8 mouse cellular contexts compared by ENCODE assay signal in the genomic region with DNA sequence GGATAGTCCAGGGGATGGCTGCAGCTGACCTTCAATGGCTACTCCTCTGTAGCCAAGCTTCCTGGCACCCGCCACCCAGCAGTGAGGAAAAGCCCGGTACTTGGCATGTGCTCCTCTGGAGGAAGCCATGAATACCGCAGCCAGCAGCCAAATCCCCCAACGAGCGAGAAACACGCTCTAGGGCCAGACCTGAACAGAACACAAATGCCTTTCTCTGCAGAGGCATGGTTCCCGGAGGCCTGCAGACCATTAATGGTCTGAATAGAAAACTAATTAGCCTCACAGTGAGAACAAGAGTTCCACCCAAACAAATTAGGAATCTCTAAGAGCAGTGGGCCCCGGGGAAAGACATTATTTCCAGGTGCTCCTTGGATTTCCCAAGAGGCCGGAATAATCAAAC. TPM values are rescaled to one million over a fixed set of nuclear protein-coding genes. Genes with fewer than 3 reads are reported as not detected.
DNase-seq lines count a peak whose midpoint lies in the region; ATAC-seq and TF ChIP-seq lines count a peak whose summit lies in the region.

No protein-coding gene starts in this region.

- TF ChIP-seq EP300 in heart, adult 2 months (IDR thresholded peaks at IDR 0.05; ENCODE audit: insufficient read depth, low read depth, low read length) = no peak
- TF ChIP-seq EP300 in liver, postnatal 0 days (IDR thresholded peaks at IDR 0.05; ENCODE audit: low read depth) = no peak

- peak; percentile 82 for ATAC-seq in midbrain, embryonic 16.5 days
- no peak for ATAC-seq in liver, postnatal 0 days
- ATAC-seq in megakaryocyte progenitor cell, adult 5-6 weeks (replicated peaks; ENCODE audit: poor library complexity) = no peak

- H3K27ac ChIP-seq in heart, adult 2 months = peak overlapping the region; percentile 18; the same call in 1 of the 2 replicates
- H3K27ac ChIP-seq in heart, embryonic 10.5 days = no peak overlapping the region
- peak overlapping the region; percentile 58 for H3K27ac ChIP-seq in midbrain, embryonic 16.5 days (ENCODE audit: low read length)
- H3K27ac ChIP-seq in liver, postnatal 0 days (ENCODE audit: low read depth) = no peak overlapping the region

- peaks cover 15% of the 10 kb centered on the region for H3K36me3 ChIP-seq in heart, adult 2 months (ENCODE audit: control insufficient read depth, insufficient read depth, low read length)
- peaks cover 30% of the 10 kb centered on the region for H3K36me3 ChIP-seq in heart, embryonic 10.5 days
- H3K36me3 ChIP-seq in midbrain, embryonic 16.5 days (ENCODE audit: control insufficient read depth, insufficient read depth, low read length) = 0 out of 2 replicates have a peak, but pooled peaks cover 3% of the 10 kb centered on the region
- H3K36me3 ChIP-seq in liver, postnatal 0 days (replicated peaks; ENCODE audit: insufficient read depth, low read length) = peaks cover 36% of the 10 kb centered on the region

- no peak overlapping the region for H3K4me3 ChIP-seq in heart, adult 2 months
- H3K4me3 ChIP-seq in heart, embryonic 10.5 days = no peak overlapping the region
- no peak overlapping the region for H3K4me3 ChIP-seq in midbrain, embryonic 16.5 days (ENCODE audit: low read depth, low read length)
- no peak overlapping the region for H3K4me3 ChIP-seq in liver, postnatal 0 days (ENCODE audit: low read depth, low read length)

- peaks cover 1% of the 10 kb centered on the region for H3K4me1 ChIP-seq in heart, adult 2 months (ENCODE audit: control insufficient read depth, insufficient read depth, low read length)
- peaks cover 25% of the 10 kb centered on the region for H3K4me1 ChIP-seq in heart, embryonic 10.5 days
- no peaks in the 10 kb centered on the region for H3K4me1 ChIP-seq in midbrain, embryonic 16.5 days (ENCODE audit: control insufficient read depth, insufficient read depth, low read length)
- no peaks in the 10 kb centered on the region for H3K4me1 ChIP-seq in liver, postnatal 0 days (ENCODE audit: insufficient read depth)

- no peak overlapping the region for H3K4me2 ChIP-seq in midbrain, embryonic 16.5 days (ENCODE audit: low read length)
- H3K4me2 ChIP-seq in liver, postnatal 0 days (ENCODE audit: low read depth, low read length) = no peak overlapping the region

- peak; percentile 62 to 81 for DNase-seq in heart, adult 2 months
- no peak for DNase-seq in heart, embryonic 10.5 days (ENCODE audit: low spot score)
- peak; percentile 29 for DNase-seq in cerebellum, adult 8-10 months
- peak; percentile 72 for DNase-seq in gastrocnemius, adult 18-20 months (ENCODE audit: low spot score)
- peak; percentile 23 to 34 for DNase-seq in kidney, postnatal 36 days
- DNase-seq in liver, postnatal 0 days = no peak

- intact Hi-C loops in heart, adult 2 months (cut with DNase I) = no loop called here

- no peaks in the 10 kb centered on the region for H3K79me2 ChIP-seq in heart, adult 2 months (replicated peaks; ENCODE audit: control insufficient read depth, insufficient read depth, low read length)

- H3K9ac ChIP-seq in heart, adult 2 months (ENCODE audit: low read depth, low read length) = no peak overlapping the region
- H3K9ac ChIP-seq in midbrain, embryonic 16.5 days (ENCODE audit: low read depth, low read length) = no peak overlapping the region
- H3K9ac ChIP-seq in liver, postnatal 0 days (replicated peaks) = no peak overlapping the region

- 57% methylated on average over 9 of the region's 9 CpGs for WGBS in heart, adult 2 months
- 87% methylated on average over 9 of the region's 9 CpGs for WGBS in heart, embryonic 10.5 days
- WGBS in midbrain, embryonic 16.5 days = 60% methylated on average over 9 of the region's 9 CpGs
- 88% methylated on average over 9 of the region's 9 CpGs for WGBS in liver, postnatal 0 days (ENCODE audit: insufficient replicate concordance)

- TF ChIP-seq POLR2A in heart, adult 2 months (IDR thresholded peaks at IDR 0.05; ENCODE audit: insufficient read depth, low read depth, low read length) = no peak

- no peak for TF ChIP-seq CTCF in heart, adult 2 months (IDR thresholded peaks at IDR 0.05)
- no peak for TF ChIP-seq CTCF in liver, postnatal 0 days (IDR thresholded peaks at IDR 0.05; ENCODE audit: low read depth)

- no peaks in the 10 kb centered on the region for H3K27me3 ChIP-seq in heart, adult 2 months (ENCODE audit: control insufficient read depth, insufficient read depth, low read length)
- no peaks in the 10 kb centered on the region for H3K27me3 ChIP-seq in heart, embryonic 10.5 days (ENCODE audit: insufficient read depth, poor library complexity, severe bottlenecking)
- no peaks in the 10 kb centered on the region for H3K27me3 ChIP-seq in midbrain, embryonic 16.5 days (ENCODE audit: control insufficient read depth, insufficient read depth, low read depth, low read length)
- H3K27me3 ChIP-seq in liver, postnatal 0 days (ENCODE audit: insufficient read depth, low read length) = no peaks in the 10 kb centered on the region

- no peaks in the 10 kb centered on the region for H3K9me3 ChIP-seq in heart, embryonic 10.5 days
- no peaks in the 10 kb centered on the region for H3K9me3 ChIP-seq in midbrain, embryonic 16.5 days (replicated peaks; ENCODE audit: control insufficient read depth, low read length, poor library complexity, severe bottlenecking)
- no peaks in the 10 kb centered on the region for H3K9me3 ChIP-seq in liver, postnatal 0 days (ENCODE audit: low read length)

RNA-seq across cellular contexts. Expression of gene Nf2, which starts 46.3 kb away (rescaled TPM):
- total RNA-seq in heart, adult 2 months (2021) = 10 to 100 TPM; 77.1 to 85.0 TPM
- 57.1 and 85.2 TPM in 2 replicates for polyA plus RNA-seq in heart, adult 2 months (2012; rRNA removed)
- polyA plus RNA-seq in heart, embryonic 10.5 days (2016; fragmentation: Nextera tagmentation; extraction: Ambion mirVana) = 43.2 and 52.5 TPM in 2 replicates
- total RNA-seq in gastrocnemius, adult 18-20 months (2021) = 10 to 100 TPM; 51.1 to 55.6 TPM
- 63.3 and 68.6 TPM in 2 replicates for polyA plus RNA-seq in midbrain, embryonic 16.5 days (2015; fragmentation: Nextera tagmentation; extraction: Ambion mirVana)
- 5.8 and 7.9 TPM in 2 replicates for polyA plus RNA-seq in liver, postnatal 0 days (2015; fragmentation: Nextera tagmentation; extraction: Ambion mirVana)
- total RNA-seq in megakaryocyte progenitor cell, adult 5-6 weeks (2015) = 17.4 and 17.9 TPM in 2 replicates
- 48.1 and 64.9 TPM in 2 replicates for total RNA-seq in megakaryocyte progenitor cell, adult 5-6 weeks (2017)

RNA-seq across cellular contexts. Expression of gene Cabp7, which starts 56.4 kb away (rescaled TPM):
- not detected for total RNA-seq in heart, adult 2 months (2021)
- polyA plus RNA-seq in heart, adult 2 months (2012; rRNA removed) = not detected in 2 replicates
- polyA plus RNA-seq in heart, embryonic 10.5 days (2016; fragmentation: Nextera tagmentation; extraction: Ambion mirVana) = 0.11 and 0.15 TPM in 2 replicates
- total RNA-seq in gastrocnemius, adult 18-20 months (2021) = under 1 TPM in 1 of 2 experiments, not detected in 1; 0.16 TPM
- polyA plus RNA-seq in midbrain, embryonic 16.5 days (2015; fragmentation: Nextera tagmentation; extraction: Ambion mirVana) = 1.1 and 1.2 TPM in 2 replicates
- 0.06 and 0.07 TPM in 2 replicates for polyA plus RNA-seq in liver, postnatal 0 days (2015; fragmentation: Nextera tagmentation; extraction: Ambion mirVana)
- total RNA-seq in megakaryocyte progenitor cell, adult 5-6 weeks (2015) = not detected in 2 replicates
- not detected in 2 replicates for total RNA-seq in megakaryocyte progenitor cell, adult 5-6 weeks (2017)

Comparison
In these comparisons a context has a peak if more than half of its experiments do, and no peak if none do; other contexts are left out.
1. DNase-seq: peak in heart, adult 2 months (2 of 2), cerebellum, adult 8-10 months (single experiment), gastrocnemius, adult 18-20 months (single experiment) and kidney, postnatal 36 days (2 of 2); none in heart, embryonic 10.5 days (single experiment) and liver, postnatal 0 days (single experiment).
2. H3K27ac ChIP-seq: peak in heart, adult 2 months (single experiment) and midbrain, embryonic 16.5 days (single experiment); none in heart, embryonic 10.5 days (single experiment) and liver, postnatal 0 days (single experiment).